Mouse (Mus musculus): Measurements from ENCODE around the gene D11Wsu47e.

The D11Wsu47e gene

DNA sequence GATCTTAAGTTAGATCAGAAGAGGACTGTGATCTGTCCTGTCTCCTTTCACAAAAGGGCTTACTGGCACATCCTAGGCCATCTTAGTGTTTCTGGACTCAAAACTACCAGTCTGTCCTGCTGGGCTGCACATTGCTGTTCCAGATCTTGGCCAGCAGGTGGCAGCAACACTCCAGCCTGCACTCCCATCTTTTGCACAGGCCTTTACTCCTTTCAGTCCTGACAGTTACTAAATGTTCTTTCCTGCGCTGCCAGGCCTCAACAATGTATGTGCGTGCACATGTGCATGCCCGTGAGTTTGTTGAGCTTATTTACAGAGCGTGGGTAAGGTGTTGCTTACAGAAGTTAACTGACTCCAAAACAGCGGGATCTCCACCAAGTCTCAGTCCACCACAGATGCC is 19.5 kb downstream of the D11Wsu47e start:
- no peak for DNase-seq (ENCODE audit: low read depth, low spot score)

DNA sequence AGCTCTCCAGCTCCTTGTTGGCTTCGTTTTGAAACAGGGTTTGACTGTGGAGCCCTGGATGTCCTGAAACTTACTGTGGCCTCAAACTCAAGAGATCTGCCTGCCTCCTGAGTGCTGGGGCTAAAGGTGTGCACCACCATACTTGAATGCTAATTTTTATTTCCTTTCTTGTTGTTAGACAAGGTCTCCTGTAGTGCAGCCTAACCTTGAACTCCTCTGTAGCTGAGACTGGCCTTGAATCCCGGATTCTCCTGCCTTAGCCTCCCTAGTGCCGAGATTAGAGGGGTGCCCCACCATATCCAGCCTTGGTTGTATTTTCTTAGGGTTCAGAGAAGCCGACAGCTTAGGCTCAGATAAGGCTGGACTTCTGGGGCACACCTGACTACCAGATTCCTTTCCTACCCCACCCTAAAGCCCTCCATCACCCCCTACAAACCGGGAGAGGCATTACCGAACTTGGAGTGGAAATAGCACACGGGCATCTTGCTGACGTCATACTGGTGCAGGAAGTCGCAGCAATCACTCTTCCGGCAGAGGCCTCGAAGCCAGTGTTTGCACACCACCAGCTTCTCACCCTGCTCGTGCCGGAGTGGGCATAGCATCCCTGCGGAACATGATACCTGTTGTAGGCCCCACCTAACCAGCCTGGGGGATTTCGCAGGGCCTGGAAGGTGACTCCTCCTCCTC is 21.9 kb downstream of the D11Wsu47e start:
- no peak for DNase-seq (ENCODE audit: low read depth, low spot score)

DNA sequence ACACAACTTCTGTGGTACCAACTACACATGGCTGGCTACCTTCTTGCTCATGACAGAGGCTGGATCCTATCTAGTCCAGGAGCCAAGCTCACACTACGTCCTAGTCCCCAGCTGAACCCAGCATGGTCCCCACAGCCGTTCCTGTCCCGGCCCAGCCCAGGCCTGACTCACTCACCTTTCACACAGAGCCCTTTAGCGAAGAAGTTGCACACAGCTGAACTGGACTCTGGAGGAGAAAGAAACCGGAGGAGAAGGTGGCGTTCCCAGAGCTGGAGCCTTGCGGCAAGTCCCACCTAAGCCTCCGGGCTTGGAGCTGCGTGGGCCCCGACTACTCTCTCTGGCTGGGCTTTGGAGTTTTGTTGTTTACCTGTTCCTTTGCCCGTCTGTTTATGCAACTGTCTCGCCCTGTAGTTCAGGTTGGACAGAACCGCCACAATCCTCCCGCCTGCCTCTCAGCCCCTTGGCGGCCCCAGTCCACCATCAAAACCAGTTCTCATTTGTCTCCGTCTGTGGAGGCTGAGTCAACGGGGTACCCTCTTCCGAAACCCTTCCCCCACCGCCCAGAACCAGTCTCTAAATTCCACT is 24.5 kb downstream of the D11Wsu47e start:
- DNase-seq (ENCODE audit: low read depth, low spot score) = no peak

DNA sequence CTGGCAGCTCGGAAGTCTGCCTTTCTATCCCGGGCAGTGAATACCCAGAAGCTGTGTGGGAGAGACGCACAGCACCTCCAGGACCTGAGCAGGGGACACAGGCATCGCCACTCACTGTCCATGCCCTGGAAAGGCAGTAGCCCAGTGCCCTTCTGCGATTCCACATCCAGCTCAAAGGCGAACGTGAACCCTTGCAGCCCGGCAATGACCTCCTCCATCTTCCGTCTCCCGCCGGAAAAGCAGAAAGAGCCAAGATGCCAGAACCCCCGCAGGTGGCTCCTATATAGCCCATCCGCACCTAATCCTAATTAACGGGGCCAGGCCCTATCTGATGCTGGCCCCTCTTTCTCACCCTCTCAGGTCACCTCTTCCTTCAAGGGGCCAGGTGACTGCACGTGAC is 25.1 kb downstream of the D11Wsu47e start:
- no peak for DNase-seq (ENCODE audit: low read depth, low spot score)

DNA sequence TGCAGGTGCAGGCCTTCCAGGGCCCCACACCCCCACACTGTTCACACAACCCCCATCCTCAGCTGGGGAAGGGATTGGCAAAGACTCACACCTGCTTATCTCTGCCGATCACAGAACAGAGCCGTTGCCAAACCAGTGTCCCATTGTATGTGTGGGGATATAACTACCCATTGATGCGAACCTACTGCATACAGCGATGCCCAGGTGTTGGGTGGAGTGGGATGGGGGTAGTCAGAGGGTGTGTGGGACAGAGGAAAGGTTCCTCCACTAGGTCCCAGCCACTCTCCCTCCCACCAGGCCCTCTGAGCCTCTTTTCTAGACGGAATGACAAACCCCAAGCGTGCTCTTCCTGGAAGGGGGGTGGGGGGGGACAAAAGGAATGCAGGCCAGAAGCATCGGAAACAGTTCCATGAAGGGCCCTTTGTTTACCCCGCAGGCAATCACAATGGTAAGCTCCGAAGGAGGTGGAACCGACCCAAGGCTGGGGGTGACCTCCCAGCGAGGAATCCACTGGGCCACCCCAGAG is 25.6 kb downstream of the D11Wsu47e start, which contains the start of gene Cpsf4l:
Cpsf4l (minus strand) TSS at position 287 of the 526 bp plus-strand sequence.
- no peak for DNase-seq (ENCODE audit: low read depth, low spot score)

DNA sequence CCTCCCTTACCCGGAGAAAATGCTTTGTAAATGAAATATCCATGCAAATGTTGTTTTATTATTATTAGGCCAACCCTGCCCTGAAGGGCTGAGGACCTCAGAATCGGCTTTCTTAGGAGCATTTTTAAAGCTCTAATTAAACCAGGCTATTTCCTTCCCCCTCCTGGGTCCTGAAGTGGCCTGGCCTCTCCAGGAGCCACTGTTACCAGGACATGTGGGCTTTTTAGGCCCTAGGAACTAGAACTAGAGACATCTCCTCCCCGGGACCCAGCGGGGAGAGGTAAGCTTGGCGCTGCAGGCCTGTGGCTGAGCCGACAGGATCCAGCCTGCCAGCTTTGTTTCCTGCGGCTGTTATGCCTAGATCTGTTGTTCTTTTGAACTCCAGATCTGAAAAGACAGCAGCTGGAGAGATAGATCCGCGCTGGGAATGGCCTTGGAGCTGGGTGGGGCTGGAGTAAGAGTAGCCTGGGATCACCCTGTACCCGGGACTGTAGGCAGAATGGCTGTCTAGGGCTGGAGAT is 26.1 kb downstream of the D11Wsu47e start:
- no peak for DNase-seq (ENCODE audit: low read depth, low spot score)

DNA sequence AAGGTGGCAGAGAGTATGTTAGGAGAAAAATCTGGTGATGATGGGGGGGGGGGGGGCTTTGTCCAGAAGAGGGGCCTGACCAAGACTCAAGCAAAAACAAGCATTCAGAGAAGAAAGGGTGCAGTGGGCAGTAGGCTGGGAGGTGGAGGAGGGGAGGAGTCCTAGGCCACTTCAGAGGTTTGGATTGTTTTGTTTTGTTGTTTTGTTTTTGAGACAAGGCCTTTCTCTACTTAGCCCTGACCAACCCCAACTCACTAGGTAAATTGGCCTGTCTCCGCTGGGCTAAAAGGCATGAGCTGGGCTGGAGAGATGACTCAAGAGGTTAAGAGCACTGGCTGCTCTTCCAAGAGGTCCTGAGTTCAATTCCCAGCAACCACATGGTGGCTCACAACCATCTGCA is 26.8 kb downstream of the D11Wsu47e start:
- DNase-seq (ENCODE audit: low read depth, low spot score) = no peak

DNA sequence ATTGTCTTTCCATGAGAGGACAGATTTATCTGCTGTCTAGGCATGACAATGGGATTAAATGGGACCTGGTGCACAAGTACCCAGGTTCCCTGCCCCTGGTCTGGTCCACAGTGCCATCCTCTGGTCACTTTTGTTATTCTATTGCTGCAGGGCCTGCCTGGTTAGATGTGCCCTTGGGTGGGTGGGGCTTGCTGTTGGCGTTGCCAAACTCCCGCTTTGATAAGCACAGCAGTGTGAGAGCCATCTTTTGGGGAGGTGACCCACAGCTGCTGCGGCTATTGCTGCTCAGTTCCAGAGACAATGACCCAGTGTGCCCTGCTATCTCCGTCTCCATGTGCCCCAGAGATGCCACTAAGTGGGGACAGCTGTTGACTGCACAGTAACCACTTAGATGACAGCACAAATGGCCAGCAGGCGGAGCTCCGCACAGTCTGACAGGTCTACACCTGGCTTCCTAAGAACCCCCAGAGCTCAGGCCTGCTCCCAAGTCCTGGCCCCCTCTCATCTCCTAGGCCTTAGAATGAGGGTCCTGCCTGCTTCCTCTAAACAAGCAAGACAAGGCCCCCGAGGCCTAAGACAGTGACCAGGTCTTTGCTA is 31.0 kb downstream of the D11Wsu47e start:
- no peak for DNase-seq (ENCODE audit: low read depth, low spot score)

DNA sequence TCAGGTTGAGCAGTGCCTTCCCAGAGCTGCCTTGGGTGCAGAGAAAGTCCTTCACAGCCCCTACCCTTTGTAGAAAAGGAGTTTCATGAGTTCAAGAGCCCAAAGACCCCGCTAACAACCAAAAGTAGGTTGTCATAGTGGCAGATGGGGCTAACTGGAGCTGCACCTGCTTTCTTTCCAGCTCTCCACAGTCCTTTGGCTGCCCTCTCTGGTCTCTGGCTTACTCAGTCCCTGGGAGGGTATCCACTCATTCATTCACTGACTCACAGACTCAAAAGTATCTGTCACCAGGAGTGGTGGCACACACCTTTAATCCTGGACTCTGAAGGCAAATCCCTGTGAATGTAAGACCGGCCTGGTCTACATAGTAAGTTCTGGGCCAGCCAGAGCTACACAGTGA is 31.9 kb downstream of the D11Wsu47e start:
- no peak for DNase-seq (ENCODE audit: low read depth, low spot score)

DNA sequence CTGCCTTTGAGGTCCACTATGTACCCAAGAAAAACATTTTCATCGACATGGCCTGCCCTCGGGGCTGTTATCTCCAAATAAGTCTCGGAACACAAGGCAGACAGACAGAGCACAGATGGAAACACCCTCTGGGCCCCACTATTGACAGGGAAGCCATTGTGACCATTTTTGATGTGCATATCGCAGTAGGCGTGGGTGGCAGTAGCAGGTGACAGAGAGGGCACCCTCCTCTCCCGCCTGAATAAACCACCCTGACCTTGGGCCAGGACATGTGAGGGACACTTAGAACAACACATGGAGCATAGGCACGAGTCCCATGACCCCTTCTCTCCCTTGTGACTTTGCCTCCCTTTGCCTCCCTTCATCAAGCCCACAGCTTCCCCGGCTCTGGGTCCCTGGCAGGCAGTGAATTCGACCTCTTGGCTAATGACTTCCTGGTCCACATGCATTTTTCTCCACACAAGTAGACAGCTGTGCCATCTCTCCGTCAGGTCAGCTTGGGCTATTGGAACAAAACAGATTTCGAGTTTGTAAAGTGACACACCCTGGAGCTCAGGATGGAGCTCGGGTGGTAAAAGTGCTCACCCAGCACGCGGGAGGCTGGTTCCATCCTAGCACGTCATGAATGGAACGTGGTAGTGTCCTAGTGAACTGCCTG is 33.7 kb downstream of the D11Wsu47e start:
- DNase-seq (ENCODE audit: low read depth, low spot score) = no peak

DNA sequence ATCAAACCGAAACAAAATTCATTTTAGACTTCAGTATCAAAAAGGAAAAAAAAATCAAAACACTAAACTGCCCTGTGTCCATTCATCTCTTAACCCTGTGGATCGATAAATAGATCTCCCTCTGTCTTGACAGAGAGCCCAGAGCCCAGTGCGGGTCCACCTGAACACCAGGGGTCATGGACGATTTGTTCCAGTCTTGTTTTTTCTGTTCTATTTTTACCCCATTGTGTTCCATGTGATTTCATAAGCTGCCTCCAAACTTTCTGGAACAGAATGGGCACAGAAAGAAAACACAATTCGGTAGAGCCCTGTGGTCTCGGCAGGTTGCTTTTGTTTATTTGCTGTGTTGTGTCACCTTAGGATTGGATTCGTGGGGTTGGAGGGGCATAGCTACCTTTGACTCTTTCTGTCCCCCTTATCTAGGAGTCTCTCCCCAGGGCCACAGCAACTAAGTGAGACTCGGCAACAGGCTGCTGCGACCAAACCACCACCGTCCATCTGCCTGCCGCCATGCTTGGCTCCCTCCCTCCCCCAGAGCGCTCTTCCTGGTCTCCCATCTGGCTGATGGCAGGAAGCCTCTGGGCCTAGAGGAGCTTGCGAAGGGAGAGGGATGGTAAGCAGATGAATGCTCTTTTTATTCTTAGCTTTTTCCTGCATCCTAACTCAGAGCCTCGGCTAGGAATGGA is 38.3 kb downstream of the D11Wsu47e start:
- DNase-seq (ENCODE audit: low read depth, low spot score) = no peak

DNA sequence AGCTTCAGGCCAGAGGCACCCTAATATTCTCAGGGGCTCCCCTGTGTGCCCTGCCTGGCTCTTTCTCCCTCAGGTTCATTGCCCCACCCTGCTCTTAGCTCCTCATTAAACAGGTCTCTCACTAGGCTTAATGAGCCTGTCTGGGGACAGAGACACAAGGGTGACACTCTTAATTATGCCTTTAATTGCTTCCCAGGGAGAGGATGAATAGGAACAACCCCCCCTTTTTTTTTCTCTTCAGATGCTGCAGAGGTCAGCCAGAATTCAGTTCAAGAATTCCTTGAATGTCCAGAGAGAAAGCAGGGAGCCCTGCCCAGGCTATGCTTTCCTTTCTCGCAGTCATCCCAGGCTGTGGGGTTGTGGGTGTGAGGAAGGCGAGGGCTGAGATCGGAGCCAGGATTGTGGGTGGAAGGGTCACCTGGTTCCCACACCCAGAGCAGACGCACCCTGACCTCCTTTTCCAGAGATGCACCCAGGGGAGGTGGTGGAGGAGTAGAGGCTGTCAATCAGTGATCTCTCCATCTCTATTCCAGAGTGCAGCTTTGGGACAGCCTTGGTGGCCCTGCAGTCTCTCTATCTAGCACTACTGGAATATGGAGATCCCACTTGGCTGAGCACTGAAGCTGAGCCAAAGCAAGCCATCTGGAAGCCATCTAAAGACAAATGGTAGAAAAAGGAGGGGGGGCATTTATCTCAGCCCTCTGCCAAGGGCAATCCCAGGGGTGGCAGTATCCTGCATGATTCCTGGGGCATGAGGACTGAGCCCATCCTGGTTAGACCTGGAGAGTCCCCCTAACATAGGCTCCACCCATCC is 41.2 kb downstream of the D11Wsu47e start:
- DNase-seq (ENCODE audit: low read depth, low spot score) = no peak

DNA sequence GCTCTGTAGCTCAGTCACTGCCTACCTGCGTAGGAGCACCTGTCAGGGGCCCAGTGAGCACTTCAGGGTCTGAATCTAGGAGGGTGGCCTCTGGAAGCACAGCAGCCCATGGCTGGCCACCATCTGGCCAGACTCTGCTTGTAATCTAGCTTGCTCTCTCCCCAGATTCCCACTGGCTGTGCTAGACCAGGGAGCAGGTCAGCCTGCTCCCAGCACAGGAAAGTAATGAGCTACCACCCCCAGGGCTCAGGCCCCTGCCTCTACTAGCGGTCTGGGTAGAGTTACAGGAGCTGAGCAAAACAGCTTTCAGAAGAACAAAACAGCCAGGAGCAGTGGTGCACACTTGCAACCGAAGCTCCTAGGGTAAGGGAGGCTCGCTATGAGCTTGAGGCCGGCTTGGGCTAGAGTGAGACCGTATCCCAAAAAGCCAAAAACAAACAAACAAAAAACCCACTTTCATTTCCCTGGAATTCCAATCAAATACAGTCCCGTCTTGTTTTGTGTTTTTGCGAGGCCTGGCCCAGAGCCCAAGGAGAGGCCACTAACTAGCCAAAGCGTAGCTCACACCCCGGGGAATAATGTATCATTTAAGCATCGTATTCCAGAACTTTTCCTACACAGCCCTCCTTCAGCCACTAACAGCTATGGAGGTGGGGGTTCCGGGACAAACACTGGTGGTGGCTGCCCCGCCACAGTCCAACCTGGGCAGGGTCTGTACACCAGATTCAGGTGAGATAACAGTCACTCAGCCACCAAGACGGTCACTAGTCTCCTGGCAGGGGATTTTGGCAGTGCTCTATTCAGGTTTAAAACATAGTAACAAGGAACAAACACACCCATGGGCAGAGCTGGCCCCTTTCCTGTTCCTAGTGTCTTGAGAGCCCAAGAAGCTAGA is 43.0 kb downstream of the D11Wsu47e start:
- DNase-seq (ENCODE audit: low read depth, low spot score) = no peak

DNA sequence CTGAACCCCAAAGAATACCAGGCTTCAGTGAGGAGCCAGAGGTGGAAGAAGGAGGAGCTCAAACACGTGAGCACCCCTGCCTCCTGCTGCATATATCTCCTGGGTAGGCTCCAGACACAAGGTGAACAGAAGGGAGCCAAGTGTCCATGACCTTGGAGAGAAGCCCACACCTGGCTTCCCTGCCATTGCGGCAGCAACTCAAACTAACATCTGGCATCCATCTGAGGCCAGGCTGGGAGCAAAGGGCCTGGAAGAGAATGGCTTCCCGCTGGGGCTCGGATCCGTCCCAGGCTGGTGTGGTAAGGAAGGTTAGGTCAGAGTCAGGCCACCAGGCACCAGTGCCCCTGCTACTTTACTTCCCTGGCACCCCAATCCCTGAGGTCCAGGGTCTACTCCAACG is 43.8 kb downstream of the D11Wsu47e start:
- no peak for DNase-seq (ENCODE audit: low read depth, low spot score)

DNA sequence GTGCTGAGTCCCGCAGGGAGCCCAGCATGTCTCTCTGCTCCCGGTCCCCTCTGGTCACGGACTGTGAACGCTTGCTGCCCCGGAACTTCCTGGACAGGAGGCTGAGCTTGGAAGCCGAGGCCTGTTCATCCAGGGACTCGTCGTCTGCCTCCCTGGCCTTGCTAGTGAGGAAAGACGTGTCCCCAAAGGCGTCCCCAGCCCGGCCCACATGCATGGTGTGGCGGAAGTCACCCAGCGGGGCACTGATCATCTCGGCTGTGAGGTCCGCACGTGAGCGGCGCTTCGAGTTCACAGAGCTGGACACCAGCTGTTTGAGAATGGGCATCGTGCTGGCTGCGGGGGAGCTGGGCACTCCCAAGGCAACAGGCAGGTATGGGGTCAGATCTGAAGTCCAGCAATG is 45.0 kb downstream of the D11Wsu47e start:
- DNase-seq (ENCODE audit: low read depth, low spot score) = no peak

DNA sequence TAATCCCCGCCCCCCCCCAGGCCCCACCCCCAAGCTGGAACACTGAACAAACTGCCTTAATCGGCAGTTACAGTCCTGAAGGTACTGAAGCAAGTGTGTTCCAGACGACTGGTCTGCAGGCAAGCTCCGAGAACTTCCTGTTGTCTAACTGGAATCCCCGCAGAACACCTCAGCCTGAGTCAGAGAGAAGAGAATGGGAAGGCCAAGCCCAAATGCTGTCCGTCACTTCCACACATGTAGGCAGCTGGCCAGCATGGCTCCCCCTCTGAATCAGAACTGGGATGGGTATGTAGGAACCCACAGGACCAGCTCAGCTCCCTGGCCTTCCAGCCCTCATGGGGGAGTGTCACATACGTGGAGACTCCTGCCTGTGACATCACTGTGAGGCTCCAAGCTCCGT is 45.7 kb downstream of the D11Wsu47e start:
- DNase-seq (ENCODE audit: low read depth, low spot score) = no peak

DNA sequence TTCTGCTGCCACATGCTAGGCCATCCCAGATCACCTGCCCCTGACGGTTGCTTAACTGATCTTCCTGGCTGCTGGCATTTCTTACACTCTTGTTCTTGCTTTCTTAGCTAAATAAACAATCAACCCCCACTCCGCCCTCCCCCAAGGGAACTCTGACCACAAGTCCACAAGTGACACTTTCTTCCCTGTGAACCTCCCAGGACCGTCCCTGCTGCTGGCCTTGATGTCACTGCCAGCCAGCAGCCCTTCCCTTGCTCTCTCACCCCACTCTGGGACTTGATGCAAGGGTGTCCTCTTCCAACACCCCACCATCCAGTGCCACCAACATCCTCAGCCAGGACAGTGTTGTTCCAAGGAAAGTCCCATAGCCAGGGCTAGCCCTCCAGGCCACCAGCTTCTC is 46.7 kb downstream of the D11Wsu47e start:
- no peak for DNase-seq (ENCODE audit: low read depth, low spot score)

DNA sequence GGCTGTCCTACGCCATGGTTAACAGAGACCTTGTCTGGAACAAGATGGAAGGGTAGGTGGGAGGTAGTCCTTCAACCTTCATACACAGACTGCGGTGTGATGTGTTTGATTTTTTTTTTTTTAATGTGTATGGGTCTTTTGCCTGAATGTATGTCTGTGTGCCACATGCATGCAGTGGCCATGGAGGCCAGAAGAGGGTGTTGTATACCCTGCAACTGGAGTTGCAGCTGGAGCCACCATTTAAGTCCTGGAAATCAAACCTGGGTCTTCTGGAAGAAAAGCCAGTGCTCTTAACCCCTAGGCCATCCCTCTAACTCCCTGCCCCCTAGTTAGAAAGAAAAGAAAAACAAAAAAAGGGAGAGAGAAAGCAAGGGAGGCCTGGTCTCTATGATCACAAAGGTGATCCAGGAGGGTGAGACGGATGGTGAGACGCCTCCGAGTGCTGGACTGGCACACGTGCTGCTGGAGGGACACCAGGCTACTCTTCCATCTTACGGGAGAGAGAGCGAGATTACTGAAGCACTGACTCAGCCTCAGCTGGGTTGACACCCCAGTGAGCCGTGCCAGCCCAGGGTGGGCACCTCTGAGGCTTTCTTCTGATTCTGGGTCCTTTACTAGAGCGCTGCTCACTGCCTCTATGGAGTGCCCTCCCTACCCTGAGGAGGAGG is 47.9 kb downstream of the D11Wsu47e start:
- DNase-seq (ENCODE audit: low read depth, low spot score) = no peak
